Mouse (Mus musculus): Measurements from ENCODE around the gene Ppp4c. TPM values are rescaled to one million over a fixed set of nuclear protein-coding genes. Genes with fewer than 3 reads are reported as not detected.

The Ppp4c gene
- polyA plus RNA-seq, 1 experiment, result 135 TPM

- no peak for TF ChIP-seq CTCF (conservative IDR thresholded peaks at IDR 0.05; ENCODE audit: insufficient read depth, insufficient read length, low read depth, low read length)
- TF ChIP-seq POLR2A (IDR thresholded peaks at IDR 0.05; ENCODE audit: low read depth, low read length), result no peak
- Histone ChIP-seq H3K27me3 (replicated peaks; ENCODE audit: control insufficient read depth, insufficient read depth, low read length) (no peaks in the 10 kb centered on the region), H3K36me3 (ENCODE audit: control insufficient read depth, insufficient read depth, low read length) (peaks cover 2% of the 10 kb centered on the region; the same call in 1 of the 2 replicates), H3K27ac (ENCODE audit: insufficient read depth, low read depth, low read length) (no peak overlapping the region), H3K4me3 (ENCODE audit: insufficient read depth, low read depth, low read length) (no peak overlapping the region), H3K4me1 (ENCODE audit: control insufficient read depth, insufficient read depth, low read length) (peaks cover 3% of the 10 kb centered on the region; the same call in 1 of the 2 replicates)
- DNase-seq, result no peak
- WGBS, result 92% methylated on average over 16 of the region's 16 CpGs
These were observed 8.7 kb upstream of the Ppp4c start for GRCm38 (mm10) chr7:126801057-126801422.

- Histone ChIP-seq H3K27me3 (replicated peaks; ENCODE audit: control insufficient read depth, insufficient read depth, low read length) (no peaks in the 10 kb centered on the region), H3K27ac (ENCODE audit: insufficient read depth, low read depth, low read length) (peak overlapping the region; percentile 86), H3K36me3 (ENCODE audit: control insufficient read depth, insufficient read depth, low read length) (peaks cover 2% of the 10 kb centered on the region; the same call in 1 of the 2 replicates), H3K4me3 (ENCODE audit: insufficient read depth, low read depth, low read length) (peak overlapping the region; percentile 52), H3K4me1 (ENCODE audit: control insufficient read depth, insufficient read depth, low read length) (peaks cover 3% of the 10 kb centered on the region; the same call in 1 of the 2 replicates)
- TF ChIP-seq CTCF (conservative IDR thresholded peaks at IDR 0.05; ENCODE audit: insufficient read depth, insufficient read length, low read depth, low read length), result no peak
- TF ChIP-seq POLR2A (IDR thresholded peaks at IDR 0.05; ENCODE audit: low read depth, low read length), result no peak
- 66% methylated on average over 5 of the region's 5 CpGs for WGBS
- no peak for DNase-seq
These were observed 8.2 kb upstream of the Ppp4c start for GRCm38 (mm10) chr7:126800269-126801056.

- Histone ChIP-seq H3K4me3 (ENCODE audit: insufficient read depth, low read depth, low read length) (peak overlapping the region; percentile 52), H3K27ac (ENCODE audit: insufficient read depth, low read depth, low read length) (peak overlapping the region; percentile 86), H3K36me3 (ENCODE audit: control insufficient read depth, insufficient read depth, low read length) (peaks cover 6% of the 10 kb centered on the region; the same call in 1 of the 2 replicates), H3K27me3 (replicated peaks; ENCODE audit: control insufficient read depth, insufficient read depth, low read length) (no peaks in the 10 kb centered on the region), H3K4me1 (ENCODE audit: control insufficient read depth, insufficient read depth, low read length) (peaks cover 3% of the 10 kb centered on the region; the same call in 1 of the 2 replicates)
- TF ChIP-seq CTCF (conservative IDR thresholded peaks at IDR 0.05; ENCODE audit: insufficient read depth, insufficient read length, low read depth, low read length) (peak; percentile 52), POLR2A (IDR thresholded peaks at IDR 0.05; ENCODE audit: low read depth, low read length) (peak; percentile 81)
- DNase-seq, result no peak
- 4% methylated on average over 38 of the region's 38 CpGs for WGBS
These were observed 7.4 kb upstream of the Ppp4c start for GRCm38 (mm10) chr7:126799468-126800268.

GRCm38 (mm10) chr7:126799050-126799467 is 6.8 kb upstream of the Ppp4c start:
- TF ChIP-seq POLR2A (IDR thresholded peaks at IDR 0.05; ENCODE audit: low read depth, low read length) (peak; percentile 99), CTCF (conservative IDR thresholded peaks at IDR 0.05; ENCODE audit: insufficient read depth, insufficient read length, low read depth, low read length) (no peak; the same call in 1 of the 2 replicates)
- Histone ChIP-seq H3K27ac (ENCODE audit: insufficient read depth, low read depth, low read length) (peak overlapping the region; percentile 98), H3K27me3 (replicated peaks; ENCODE audit: control insufficient read depth, insufficient read depth, low read length) (no peaks in the 10 kb centered on the region), H3K4me1 (ENCODE audit: control insufficient read depth, insufficient read depth, low read length) (peaks cover 3% of the 10 kb centered on the region; the same call in 1 of the 2 replicates), H3K4me3 (ENCODE audit: insufficient read depth, low read depth, low read length) (peak overlapping the region; percentile 93), H3K36me3 (ENCODE audit: control insufficient read depth, insufficient read depth, low read length) (peaks cover 6% of the 10 kb centered on the region; the same call in 1 of the 2 replicates)
- DNase-seq, result peak; percentile 99
- whole genome bisulfite sequencing, result under 1% methylated on average over 36 of the region's 36 CpGs

GRCm38 (mm10) chr7:126798127-126799049 is 6.1 kb upstream of the Ppp4c start:
- WGBS, result under 1% methylated on average over 40 of the region's 40 CpGs
- peak overlapping the region; percentile 98 for H3K27ac ChIP-seq (ENCODE audit: insufficient read depth, low read depth, low read length)
- TF ChIP-seq CTCF (conservative IDR thresholded peaks at IDR 0.05; ENCODE audit: insufficient read depth, insufficient read length, low read depth, low read length) (no peak), POLR2A (IDR thresholded peaks at IDR 0.05; ENCODE audit: low read depth, low read length) (no peak)
- peaks cover 3% of the 10 kb centered on the region; the same call in 1 of the 2 replicates for H3K4me1 ChIP-seq (ENCODE audit: control insufficient read depth, insufficient read depth, low read length)
- peak; percentile 58 for DNase-seq
- no peaks in the 10 kb centered on the region for H3K27me3 ChIP-seq (replicated peaks; ENCODE audit: control insufficient read depth, insufficient read depth, low read length)
- H3K36me3 ChIP-seq (ENCODE audit: control insufficient read depth, insufficient read depth, low read length), result peaks cover 6% of the 10 kb centered on the region; the same call in 1 of the 2 replicates
- peak overlapping the region; percentile 93 for H3K4me3 ChIP-seq (ENCODE audit: insufficient read depth, low read depth, low read length)

GRCm38 (mm10) chr7:126797411-126798126 is 5.3 kb upstream of the Ppp4c start, which contains the start of gene Fam57b:
TSS of gene Fam57b (plus strand) at chr7:126797668.
- 8% methylated on average over 21 of the region's 21 CpGs for WGBS
- peaks cover 6% of the 10 kb centered on the region; the same call in 1 of the 2 replicates for H3K4me1 ChIP-seq (ENCODE audit: control insufficient read depth, insufficient read depth, low read length)
- TF ChIP-seq CTCF (conservative IDR thresholded peaks at IDR 0.05; ENCODE audit: insufficient read depth, insufficient read length, low read depth, low read length) (no peak), POLR2A (IDR thresholded peaks at IDR 0.05; ENCODE audit: low read depth, low read length) (no peak)
- H3K4me3 ChIP-seq (ENCODE audit: insufficient read depth, low read depth, low read length), result peak within 1 kb of the TSS; percentile 93
- H3K27me3 ChIP-seq (replicated peaks; ENCODE audit: control insufficient read depth, insufficient read depth, low read length), result no peaks in the 10 kb centered on the region
- peak within 1 kb of the TSS; percentile 98 for H3K27ac ChIP-seq (ENCODE audit: insufficient read depth, low read depth, low read length)
- peaks cover 6% of the 10 kb centered on the region; the same call in 1 of the 2 replicates for H3K36me3 ChIP-seq (ENCODE audit: control insufficient read depth, insufficient read depth, low read length)
- DNase-seq, result peak; percentile 53
